Mouse (Mus musculus) brain, embryonic 14.5 days (tissue): ENCODE measurements around the gene Nexn.

ENCODE experiments used
- CTCF ChIP-seq: fragments of 200-500 bp; IDR thresholded peaks from 2 replicates; pipeline ENCODE4 v1.5.1; 2012; ENCODE audit warnings: inconsistent platforms, mild to moderate bottlenecking, moderate library complexity, borderline replicate concordance; ENCODE audit not compliant: insufficient read depth, insufficient read length; ENCODE audit errors: extremely low read depth
- POLR2A ChIP-seq: fragments of 200-500 bp; IDR thresholded peaks from 2 replicates; pipeline ENCODE4 v1.6.1; 2012; ENCODE audit warnings: mild to moderate bottlenecking, inconsistent platforms, borderline replicate concordance; ENCODE audit not compliant: poor library complexity, insufficient read depth, insufficient read length, severe bottlenecking; ENCODE audit errors: extremely low read depth

DNA sequence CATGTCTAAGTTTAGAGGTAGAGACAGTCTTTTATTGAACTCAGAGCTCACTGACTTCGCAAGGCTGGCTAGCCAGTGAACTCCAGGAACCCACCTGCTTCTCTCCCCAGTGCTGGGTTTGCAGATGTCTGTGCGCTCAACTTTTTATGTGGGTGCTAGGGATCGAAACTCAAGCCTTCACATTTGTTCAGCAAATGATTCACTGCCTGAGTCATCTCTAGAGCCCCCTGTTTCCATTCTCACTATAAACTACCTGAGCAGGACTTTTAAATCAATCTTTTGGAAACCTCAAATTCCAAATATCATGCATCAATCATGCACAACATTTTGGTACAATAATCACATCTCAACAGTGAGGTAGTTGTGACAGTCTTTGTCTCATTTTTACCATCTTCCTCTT, 8.6 kb downstream of the Nexn start:
- TF ChIP-seq POLR2A (no peak), CTCF (no peak)
